Mouse (Mus musculus): Measurements from ENCODE around the gene Olfr1375.
"Not testable (repeated sequence)": the region's sequence is repeated elsewhere in the genome, so short reads cannot be mapped to it uniquely, and the experiment has no call there.

Gene Olfr1375

DNA sequence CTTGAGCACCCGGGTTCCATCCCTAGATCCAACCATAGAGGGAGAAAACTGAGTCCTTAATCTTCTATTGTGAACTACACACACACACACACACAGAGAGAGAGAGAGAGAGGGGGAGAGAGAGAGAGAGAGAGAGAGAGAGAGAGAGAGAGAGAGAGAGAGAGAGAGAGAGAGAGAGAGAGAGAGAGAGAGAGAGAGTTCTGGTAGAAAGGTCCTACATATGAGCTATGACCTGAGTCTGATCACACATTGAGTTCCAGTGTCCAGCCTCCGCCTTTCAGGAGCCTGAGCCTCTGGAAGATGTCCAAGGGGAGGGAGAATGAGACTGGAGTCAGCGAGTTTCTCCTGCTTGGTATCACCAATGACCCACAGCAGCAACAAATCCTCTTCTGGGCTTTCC, at the start of gene Olfr1375:
Gene Olfr1375 (plus strand): TSS at position 301 of the 400 bp plus-strand sequence.
- DNase-seq (ENCODE audit: low spot score) = not testable (repeated sequence)

DNA sequence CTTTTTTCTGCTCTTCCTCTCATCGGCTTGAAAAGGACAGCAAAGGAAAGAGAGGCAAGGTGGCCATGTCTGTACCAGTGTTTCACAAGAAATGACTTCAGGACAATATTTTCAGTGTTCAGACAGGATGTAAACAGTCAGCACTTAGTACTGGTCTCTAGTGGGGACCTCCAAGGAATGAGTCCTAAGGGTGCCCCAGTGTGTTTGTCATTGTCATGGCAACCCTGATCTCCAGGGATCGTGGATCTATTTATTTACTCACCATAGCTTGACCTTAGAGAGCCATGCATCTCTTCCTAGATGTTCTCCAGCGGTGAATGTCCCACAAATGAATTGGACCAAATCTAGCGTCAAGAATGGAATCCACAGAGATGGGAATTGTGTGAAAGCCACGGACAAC, 44.6 kb upstream of the Olfr1375 start, which contains the start of gene Olfr51:
Gene Olfr51 (plus strand): TSS at position 301 of the 400 bp plus-strand sequence.
- DNase-seq (ENCODE audit: low spot score) = no peak

DNA sequence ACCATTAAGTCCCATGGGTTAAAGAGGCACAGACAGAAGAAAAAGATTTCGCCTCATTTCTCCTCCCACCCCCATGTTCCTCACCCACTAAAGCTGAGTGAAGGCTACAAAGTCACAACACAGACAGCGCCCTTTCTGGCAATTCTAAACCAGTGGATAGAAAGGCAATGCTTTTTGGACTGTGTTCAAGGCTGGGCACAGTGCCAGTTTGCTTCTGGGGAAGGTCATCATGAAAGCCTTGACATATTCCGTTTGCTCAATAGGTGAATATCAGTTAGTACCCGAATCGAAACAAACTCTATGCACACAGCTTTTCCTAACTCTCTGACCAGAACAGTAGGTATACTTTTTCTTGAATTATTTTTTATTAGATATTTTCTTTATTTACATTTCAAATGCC, 36.1 kb upstream of the Olfr1375 start:
- peak; percentile 11 for DNase-seq (ENCODE audit: low spot score)

DNA sequence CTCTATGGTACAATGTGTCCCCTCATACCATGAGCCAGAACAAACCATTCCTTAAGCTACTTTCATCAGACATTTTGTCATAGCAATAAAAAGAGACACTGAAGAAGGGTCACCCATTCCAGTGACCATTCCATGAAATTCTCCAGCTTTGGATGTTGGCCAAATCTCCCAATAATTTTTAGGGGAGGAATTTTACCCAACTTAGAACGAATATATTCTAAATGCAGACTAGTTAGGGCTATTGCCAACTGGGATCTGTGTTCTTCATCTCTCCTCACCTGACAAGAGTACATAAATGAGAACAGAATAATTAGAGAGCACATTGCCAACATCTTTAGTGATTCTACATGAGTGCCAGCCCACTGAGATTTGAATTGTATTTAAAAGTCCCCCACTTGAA, 34.0 kb upstream of the Olfr1375 start, which contains the start of gene Olfr54:
Gene Olfr54 (plus strand): TSS at position 301 of the 400 bp plus-strand sequence.
- DNase-seq (ENCODE audit: low spot score) = no peak

DNA sequence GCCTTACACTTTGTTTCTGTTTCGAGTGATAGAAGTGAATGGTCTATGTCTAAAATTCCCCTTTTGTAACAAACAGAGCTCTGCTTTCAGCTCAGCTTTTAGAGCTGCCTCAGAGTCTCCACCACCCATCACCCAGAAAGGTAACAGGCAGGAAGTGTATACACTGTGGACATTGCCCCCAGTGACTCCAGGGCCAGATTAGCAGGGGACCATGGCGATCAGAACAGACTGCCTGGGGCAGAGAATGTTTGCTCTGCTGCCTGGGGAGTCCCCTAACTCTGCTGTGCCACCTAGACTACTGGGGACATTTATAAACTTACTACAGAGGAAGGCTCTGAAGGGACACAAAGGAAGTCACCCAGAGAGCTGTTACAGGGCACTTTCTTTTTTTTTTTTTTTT, 31.6 kb upstream of the Olfr1375 start:
- DNase-seq (ENCODE audit: low spot score) = no peak

DNA sequence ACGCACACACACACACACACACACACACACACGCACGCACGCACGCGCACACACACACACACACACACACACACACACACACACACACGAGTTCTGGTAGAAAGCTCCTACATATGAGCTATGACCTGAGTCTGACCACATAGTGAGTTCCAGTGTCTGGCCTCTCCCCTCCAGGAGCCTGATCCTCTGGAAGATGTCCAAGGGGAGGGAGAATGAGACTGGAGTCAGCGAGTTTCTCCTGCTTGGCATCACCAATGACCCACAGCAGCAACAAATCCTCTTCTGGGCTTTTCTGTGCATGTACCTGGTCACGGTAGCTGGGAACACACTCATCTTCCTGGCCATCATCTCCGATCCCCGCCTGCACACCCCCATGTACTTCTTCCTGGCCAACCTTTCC, 21.1 kb upstream of the Olfr1375 start:
- not testable (repeated sequence) for DNase-seq (ENCODE audit: low spot score)

DNA sequence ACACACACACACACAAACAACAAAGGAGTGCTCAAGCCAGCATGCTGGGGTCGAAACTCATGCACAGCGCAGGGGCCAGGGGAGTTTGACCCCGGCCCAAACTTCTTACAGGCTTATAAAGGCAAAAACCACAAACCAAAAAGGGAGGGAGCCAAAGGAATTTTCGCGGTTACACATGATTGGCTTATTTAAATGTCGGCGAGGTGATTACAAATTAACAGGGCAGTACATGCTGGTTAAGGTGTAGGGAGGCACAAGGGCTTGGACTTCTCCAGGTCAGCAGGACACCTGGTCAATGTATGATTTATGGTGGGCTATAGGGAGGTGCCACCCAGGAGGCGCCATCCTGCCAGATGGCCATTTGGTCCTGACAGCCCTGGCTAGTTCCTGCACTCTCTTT, 18.5 kb upstream of the Olfr1375 start:
- not testable (repeated sequence) for DNase-seq (ENCODE audit: low spot score)

DNA sequence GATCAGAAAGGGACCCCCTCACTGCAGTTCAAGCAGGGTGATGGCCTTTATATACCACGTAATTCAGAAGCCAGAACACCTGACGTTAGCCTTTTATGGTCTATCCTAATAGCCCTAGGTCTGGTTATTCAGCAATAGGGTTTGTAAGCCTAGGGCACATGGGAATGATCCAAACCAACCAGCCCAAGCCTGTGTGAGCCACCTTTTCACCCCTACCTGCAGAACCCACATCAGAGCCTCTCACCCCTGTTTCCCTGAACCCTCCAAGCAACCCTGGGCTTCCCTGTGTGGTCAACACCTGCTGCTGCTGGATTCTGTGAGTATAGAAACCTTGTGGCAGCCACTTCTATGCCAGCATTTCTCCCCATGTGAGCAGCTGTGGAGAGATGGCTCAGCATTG, 17.7 kb upstream of the Olfr1375 start:
- no peak for DNase-seq (ENCODE audit: low spot score)

DNA sequence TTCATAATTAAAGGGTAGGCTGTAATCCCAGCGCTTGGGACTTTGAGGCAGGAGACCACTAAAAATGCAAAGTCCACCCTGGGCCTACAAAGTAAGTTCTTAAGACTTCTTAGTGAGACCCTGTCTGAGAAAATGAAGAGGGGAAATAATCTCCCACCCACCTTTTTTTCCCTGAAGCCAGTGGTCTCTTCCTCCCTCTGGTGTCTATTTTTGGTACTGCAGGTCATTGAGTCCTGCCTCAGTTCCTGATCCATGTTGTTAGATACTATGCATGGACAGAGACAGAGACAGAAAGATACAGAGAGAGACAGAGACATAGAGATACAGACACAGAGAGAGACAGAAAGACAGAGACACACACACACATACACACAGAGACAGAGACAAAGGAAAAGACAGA, 15.1 kb upstream of the Olfr1375 start:
- DNase-seq (ENCODE audit: low spot score) = no peak

DNA sequence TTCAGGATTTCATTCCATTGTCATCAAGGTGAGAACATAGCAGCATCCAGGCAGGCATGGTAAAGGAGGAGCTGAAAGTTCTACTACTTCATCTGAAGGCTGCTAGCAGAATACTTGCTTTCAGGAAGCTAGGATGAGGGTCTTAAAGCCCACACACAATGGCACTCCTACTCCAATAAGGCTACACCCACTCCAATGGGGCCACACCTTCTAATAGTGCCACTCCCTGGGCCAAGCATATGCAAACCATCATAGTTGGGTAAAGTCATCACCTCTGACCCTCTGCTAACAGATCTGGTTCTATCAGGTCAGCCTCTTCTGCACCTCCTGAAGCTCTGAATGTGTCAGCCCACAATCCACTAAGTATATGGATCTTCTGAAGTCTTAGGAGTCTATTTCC, 13.8 kb upstream of the Olfr1375 start:
- not testable (repeated sequence) for DNase-seq (ENCODE audit: low spot score)

DNA sequence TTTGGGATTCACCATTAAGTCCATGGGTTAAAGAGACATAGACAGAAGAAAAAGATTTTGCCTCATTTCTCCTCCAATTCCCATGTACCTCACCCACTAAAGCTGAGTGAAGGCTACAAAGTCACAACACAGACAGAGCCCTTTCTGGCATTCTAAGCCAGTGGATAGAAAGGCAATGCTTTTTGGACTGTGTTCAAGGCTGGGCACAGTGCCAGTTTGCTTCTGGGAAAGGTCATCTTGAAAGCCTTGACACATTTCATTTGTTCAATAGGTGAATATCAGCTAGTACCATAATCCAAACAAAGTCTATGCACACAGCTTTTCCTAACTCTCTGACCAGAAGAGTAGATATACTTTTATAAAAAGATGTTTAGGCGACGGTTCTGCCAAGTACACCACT, 12.0 kb upstream of the Olfr1375 start:
- no peak for DNase-seq (ENCODE audit: low spot score)

DNA sequence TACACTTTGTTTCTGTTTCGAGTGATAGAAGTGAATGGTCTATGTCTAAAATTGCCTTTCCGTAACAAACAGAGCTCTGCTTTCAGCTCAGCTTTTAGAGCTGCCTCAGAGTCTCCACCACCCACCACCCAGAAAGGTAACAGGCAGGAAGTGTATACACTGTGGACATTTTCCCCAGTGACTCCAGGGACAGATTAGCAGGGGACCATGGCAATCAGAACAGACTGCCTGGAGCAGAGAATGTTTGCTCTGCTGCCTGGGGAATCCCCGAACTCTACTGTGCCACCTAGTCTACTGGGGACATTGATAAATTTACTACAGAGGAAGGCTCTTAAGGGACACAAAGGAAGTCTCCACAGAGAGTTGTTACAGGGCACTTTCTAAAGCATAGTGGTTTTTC, 3.1 kb upstream of the Olfr1375 start:
- not testable (repeated sequence) for DNase-seq (ENCODE audit: low spot score)

DNA sequence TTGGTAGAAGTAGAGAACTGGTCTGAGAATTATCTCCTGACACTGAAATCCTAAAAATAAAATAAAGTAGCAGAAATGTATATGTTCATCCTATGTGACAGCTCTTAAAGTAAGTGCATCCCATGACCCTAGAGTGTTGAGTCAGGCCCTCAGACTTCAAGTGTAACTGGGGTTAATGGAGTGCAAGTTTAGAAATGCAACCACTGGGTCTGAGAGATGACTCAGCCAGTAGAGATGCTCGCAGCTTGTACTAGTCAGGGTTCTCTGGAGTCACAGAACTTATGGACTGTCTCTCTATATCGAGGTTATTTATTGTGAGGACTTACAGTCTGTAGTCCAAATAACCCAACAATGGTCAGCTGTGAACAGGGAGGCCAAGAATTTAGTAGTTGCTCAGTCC, 3.8 kb downstream of the Olfr1375 start:
- no peak for DNase-seq (ENCODE audit: low spot score)

DNA sequence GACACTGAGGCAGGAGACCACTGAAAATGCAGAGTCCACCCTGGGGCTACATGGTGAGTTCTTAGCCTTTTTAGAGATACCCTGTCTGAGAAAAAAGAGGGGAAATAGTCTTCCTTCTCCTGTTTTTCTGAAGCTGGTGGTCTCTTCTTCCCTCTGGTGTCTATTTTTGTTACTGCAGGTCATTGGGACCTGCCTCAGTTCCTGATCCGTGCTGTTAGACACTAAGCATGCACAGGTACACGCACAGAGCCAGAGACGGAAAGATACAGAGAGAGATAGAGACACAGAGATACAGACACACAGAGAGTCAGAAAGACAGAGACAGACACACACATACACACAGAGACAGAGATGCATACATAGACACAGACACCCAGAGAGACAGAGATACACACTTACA, 5.3 kb downstream of the Olfr1375 start:
- DNase-seq (ENCODE audit: low spot score) = no peak

DNA sequence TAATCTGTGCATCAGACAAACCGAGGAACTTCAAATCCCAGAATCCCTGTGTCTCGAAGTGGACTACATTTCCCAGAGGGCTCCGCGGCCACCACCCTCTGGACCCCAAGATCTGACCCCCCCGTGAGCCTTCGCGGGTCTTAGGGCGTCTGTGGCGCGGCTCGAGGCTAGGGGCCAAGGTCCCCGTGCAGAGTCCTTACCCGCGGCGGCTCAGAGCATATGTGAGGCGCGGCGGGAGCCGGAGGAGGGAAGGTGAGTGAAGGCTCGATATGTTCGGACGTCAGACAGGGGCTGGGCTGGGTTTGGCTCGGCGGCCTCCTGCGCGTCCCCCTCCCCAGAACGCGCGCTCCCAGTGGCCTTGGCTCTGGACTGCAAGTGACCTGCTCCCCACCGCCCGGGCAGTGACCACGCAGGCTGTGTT, 11.3 kb downstream of the Olfr1375 start, which contains the start of gene Zfp354a:
Gene Zfp354a (plus strand): TSS at position 107 of the 421 bp plus-strand sequence.
- DNase-seq (ENCODE audit: low spot score) = peak; percentile 63

DNA sequence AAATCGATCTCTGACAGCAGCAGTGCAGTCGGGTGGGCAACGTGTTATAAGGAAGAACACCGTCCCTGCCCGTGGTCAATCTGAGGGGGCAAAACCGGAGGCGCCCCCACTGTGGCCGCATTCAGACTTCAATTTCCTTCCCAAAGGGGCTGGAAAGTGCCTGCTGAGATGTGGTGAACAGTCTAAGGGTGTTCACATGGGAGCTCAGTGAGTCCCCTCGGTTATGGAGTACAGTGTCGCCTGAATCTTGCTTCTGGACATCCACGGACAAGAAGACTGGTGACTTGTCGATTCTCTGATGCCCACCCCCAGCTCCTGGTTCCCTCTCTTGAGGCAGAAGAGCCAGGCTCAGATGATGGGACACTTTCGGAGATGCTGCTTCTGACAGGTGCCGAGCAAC, 11.7 kb downstream of the Olfr1375 start:
- DNase-seq (ENCODE audit: low spot score) = no peak

DNA sequence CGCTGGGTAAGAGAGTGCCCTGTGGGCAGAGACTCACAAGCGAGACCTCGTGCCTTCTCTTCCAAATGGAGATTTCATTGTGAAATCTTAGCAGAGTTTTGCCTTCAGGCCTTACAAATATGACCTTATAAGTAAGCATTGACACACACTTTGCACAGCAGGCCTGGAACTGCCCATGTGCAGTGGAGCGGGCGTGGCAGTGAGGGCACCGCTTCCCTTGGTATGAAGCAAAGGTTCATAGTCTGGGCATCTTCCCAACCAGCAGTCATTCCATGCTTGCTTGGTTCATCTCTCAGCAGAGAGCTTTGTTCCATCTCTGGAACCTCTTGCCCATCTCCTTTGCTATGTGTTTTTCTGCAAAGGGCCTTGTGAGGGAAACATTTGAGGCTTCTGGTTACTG, 13.1 kb downstream of the Olfr1375 start:
- DNase-seq (ENCODE audit: low spot score) = peak; percentile 23

DNA sequence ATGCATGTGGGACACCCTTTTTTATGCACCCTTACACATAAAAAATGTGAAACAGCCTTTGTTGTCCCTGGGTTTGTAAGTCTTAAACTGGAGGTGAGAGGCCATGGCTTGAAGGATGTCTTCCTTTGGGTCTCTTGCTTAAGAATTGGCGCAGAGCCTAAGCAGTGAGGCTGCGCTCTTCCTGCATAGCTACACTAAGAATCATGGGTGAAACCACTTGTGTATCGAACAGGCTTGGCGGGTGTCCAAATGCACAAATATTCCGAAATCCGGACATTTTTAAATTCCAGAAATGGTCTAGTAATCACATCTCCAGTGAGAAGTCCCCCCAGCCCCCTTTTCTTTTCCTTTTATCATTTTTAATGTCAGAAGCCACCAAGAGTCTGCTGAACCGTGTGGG, 15.4 kb downstream of the Olfr1375 start:
- DNase-seq (ENCODE audit: low spot score) = no peak

DNA sequence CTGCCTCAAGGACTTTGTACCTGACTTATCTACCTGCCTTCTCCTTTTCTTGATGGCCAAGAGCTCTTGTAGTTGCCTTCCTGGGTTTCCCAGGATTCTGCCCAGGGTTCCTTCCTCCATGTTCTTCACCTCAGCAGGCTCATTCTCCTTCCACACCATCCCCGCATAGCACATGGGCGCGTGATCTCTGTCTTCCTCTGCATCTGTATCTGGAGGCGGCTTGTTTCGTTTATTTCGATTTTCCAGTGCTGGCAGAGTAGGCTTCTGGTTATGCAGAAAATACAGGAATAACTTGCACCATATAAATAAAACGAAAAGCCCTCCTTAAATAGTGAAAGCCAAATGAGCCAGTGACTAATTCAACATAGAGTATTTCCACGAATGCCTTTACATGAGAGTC, 15.9 kb downstream of the Olfr1375 start:
- DNase-seq (ENCODE audit: low spot score) = no peak

DNA sequence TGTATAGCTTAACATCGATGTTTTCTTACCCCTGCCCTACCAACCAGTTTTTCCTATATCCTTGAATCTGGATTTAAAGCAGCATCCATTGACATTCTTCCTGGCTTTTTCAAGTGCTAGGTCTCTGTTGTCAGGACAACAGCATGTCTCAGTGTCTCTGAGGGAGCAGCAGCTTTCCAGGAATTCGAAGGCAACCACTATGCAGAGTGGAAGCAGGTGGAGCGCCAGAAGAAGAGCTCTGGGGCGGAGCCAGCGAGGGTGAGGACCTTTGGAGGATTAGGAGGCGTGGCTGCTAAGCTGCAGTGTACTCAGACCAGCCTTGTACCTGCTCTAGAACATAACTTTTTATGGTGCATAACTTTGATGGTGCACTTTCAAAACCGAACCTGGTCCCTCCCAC, 36.6 kb downstream of the Olfr1375 start:
- DNase-seq (ENCODE audit: low spot score) = no peak

DNA sequence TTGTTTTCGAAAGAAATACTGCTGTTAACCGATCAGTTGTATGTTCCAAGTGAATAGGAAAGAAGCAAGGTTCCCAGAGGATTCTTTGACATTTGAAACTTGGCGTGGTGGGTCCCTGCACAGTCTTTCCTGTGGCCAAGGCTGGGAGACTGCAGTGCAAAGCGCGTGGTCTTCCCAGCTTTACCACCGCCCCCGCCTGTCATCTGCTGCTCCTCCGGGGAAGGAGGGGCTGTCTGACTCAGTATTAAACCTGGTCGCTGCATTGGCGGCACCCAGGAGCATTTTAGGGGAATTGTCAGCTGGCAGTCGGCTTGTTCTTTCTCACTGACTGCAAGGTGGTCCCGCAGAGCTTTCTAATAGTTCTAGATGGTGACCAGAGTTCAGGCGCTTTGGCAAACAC, 37.4 kb downstream of the Olfr1375 start:
- no peak for DNase-seq (ENCODE audit: low spot score)
